In the genomic region with DNA sequence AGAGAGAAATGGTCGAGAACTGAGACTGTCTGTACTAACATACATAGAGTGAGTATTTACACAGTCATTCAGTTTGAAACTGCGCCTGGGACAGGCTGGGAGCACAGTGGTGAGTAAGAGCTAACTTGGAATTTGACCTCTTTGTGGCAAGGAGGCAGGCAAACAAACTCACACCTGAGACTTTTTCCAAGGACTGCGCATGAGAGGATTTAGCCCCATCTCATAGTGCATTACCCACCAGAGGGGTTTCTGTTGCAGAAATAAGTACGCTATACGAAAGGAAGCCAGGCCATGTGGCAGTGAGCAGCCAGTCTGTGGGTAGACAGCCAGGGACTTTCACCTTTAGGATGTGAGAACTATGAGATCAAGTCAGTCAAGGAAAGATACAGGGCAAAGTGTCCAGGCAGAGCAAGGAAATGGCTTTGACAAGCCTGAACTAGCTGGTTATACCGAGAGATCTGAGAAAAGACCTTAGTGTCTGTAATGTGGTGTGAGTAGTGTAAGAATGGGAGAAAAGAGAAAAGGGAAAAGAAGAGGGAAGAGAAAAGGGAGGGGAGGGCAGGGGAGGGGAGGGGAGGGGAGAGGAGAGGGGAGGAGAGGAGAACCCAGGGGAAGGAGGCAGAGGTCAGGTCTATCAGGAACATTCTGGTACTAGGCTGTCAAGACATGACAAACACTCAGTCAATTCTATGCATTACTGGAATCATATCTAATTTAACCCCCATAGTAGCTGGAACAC, we compare ENCODE assay signal across 14 mouse cellular contexts. TPM values are rescaled to one million over a fixed set of nuclear protein-coding genes. Genes with fewer than 3 reads are reported as not detected.
DNase-seq lines count a peak whose midpoint lies in the region; ATAC-seq and TF ChIP-seq lines count a peak whose summit lies in the region.
"Had no signal": no experiment of that assay in that cellular context is flagged by ENCODE, and none has a peak within 500 bp of the region (broad histone marks: within the 10 kb centered on the region; RNA-seq: fewer than 3 reads in every experiment).

No protein-coding gene starts in this region.

- no peaks in the 10 kb centered on the region for H3K9me3 ChIP-seq in kidney, embryonic 16.5 days (ENCODE audit: low read length)
- no peaks in the 10 kb centered on the region for H3K9me3 ChIP-seq in intestine, postnatal 0 days (ENCODE audit: control insufficient read depth)
- no peaks in the 10 kb centered on the region for H3K9me3 ChIP-seq in lung, embryonic 14.5 days (ENCODE audit: low read depth, low read length)
- no peaks in the 10 kb centered on the region for H3K9me3 ChIP-seq in stomach, embryonic 15.5 days
- no peaks in the 10 kb centered on the region for H3K9me3 ChIP-seq in forebrain, embryonic 13.5 days (replicated peaks)
- H3K9me3 ChIP-seq: limb, embryonic 15.5 days; midbrain, embryonic 12.5 days had no signal

- H3K27me3 ChIP-seq in kidney, adult 2 months (replicated peaks; ENCODE audit: control insufficient read depth, insufficient read depth, low read length): no peaks in the 10 kb centered on the region
- H3K27me3 ChIP-seq in kidney, embryonic 16.5 days (ENCODE audit: insufficient read depth, low read length): no peaks in the 10 kb centered on the region
- no peaks in the 10 kb centered on the region for H3K27me3 ChIP-seq in intestine, postnatal 0 days (replicated peaks; ENCODE audit: control insufficient read depth, insufficient read depth, low read length)
- no peaks in the 10 kb centered on the region for H3K27me3 ChIP-seq in lung, embryonic 14.5 days (ENCODE audit: insufficient read depth, low read length)
- H3K27me3 ChIP-seq in stomach, embryonic 15.5 days (replicated peaks): no peaks in the 10 kb centered on the region
- no peaks in the 10 kb centered on the region for H3K27me3 ChIP-seq in forebrain, embryonic 13.5 days
- H3K27me3 ChIP-seq: limb, embryonic 15.5 days; midbrain, embryonic 12.5 days had no signal

- no peak overlapping the region for H3K9ac ChIP-seq in kidney, embryonic 16.5 days (replicated peaks; ENCODE audit: low read length)
- H3K9ac ChIP-seq in intestine, postnatal 0 days (ENCODE audit: low read depth, low read length): no peak overlapping the region
- H3K9ac ChIP-seq in lung, embryonic 14.5 days: no peak overlapping the region
- no peak overlapping the region for H3K9ac ChIP-seq in stomach, embryonic 15.5 days
- H3K9ac ChIP-seq in forebrain, embryonic 13.5 days: no peak overlapping the region
- H3K9ac ChIP-seq: limb, embryonic 15.5 days; midbrain, embryonic 12.5 days had no signal

- no peak for ATAC-seq in kidney, embryonic 16.5 days (ENCODE audit: low FRiP score, low TSS enrichment)
- peak; percentile 98 for ATAC-seq in intestine, postnatal 0 days
- peak; percentile 92 for ATAC-seq in lung, embryonic 14.5 days (ENCODE audit: insufficient read depth)
- peak; percentile 91 for ATAC-seq in stomach, embryonic 15.5 days (ENCODE audit: insufficient read depth, low FRiP score, low read depth)
- ATAC-seq in forebrain, embryonic 13.5 days: no peak
- ATAC-seq: activated CD4-positive, CD25-positive, alpha-beta regulatory T cell, adult 4 months had no signal

- H3K4me3 ChIP-seq in kidney, adult 2 months (ENCODE audit: insufficient read depth, low read depth, low read length): no peak overlapping the region
- no peak overlapping the region for H3K4me3 ChIP-seq in kidney, embryonic 16.5 days (ENCODE audit: low read length)
- H3K4me3 ChIP-seq in intestine, postnatal 0 days (ENCODE audit: low read depth, low read length): no peak overlapping the region
- H3K4me3 ChIP-seq in lung, embryonic 14.5 days (ENCODE audit: low read depth, low read length): no peak overlapping the region
- H3K4me3 ChIP-seq in stomach, embryonic 15.5 days (replicated peaks): no peak overlapping the region
- no peak overlapping the region for H3K4me3 ChIP-seq in forebrain, embryonic 13.5 days
- no peak overlapping the region for H3K4me3 ChIP-seq in left cerebral cortex, adult 2 months
- H3K4me3 ChIP-seq: heart, adult 2 months; limb, embryonic 15.5 days; midbrain, embryonic 12.5 days had no signal

- no peak overlapping the region for H3K4me2 ChIP-seq in kidney, embryonic 16.5 days (replicated peaks; ENCODE audit: low read depth, low read length)
- H3K4me2 ChIP-seq in intestine, postnatal 0 days (replicated peaks; ENCODE audit: low read depth): peak overlapping the region; percentile 24; the same call in 1 of the 2 replicates
- no peak overlapping the region for H3K4me2 ChIP-seq in lung, embryonic 14.5 days
- peak overlapping the region; percentile 16; the same call in 1 of the 2 replicates for H3K4me2 ChIP-seq in stomach, embryonic 15.5 days
- H3K4me2 ChIP-seq in forebrain, embryonic 13.5 days: no peak overlapping the region
- H3K4me2 ChIP-seq: limb, embryonic 15.5 days; midbrain, embryonic 12.5 days had no signal

- DNase-seq in kidney, adult 2 months: peak; percentile 33
- DNase-seq in lung, embryonic 14.5 days: peak; percentile 63
- DNase-seq in B cell, adult 2 months: no peak
- no peak for DNase-seq in left cerebral cortex, adult 2 months (ENCODE audit: extremely low spot score in 1 of 2, low spot score in 2 of 2)
- DNase-seq: cerebellum, adult 9-10 months; heart, adult 2 months had no signal

- no peak for TF ChIP-seq POLR2A in kidney, adult 2 months (IDR thresholded peaks at IDR 0.05; ENCODE audit: low read depth, low read length)

- H3K4me1 ChIP-seq in kidney, adult 2 months (ENCODE audit: control insufficient read depth, insufficient read depth, low read length): no peaks in the 10 kb centered on the region
- H3K4me1 ChIP-seq in kidney, embryonic 16.5 days (ENCODE audit: insufficient read depth, low read length): no peaks in the 10 kb centered on the region
- no peaks in the 10 kb centered on the region for H3K4me1 ChIP-seq in intestine, postnatal 0 days (replicated peaks; ENCODE audit: control insufficient read depth, insufficient read depth, low read length)
- no peaks in the 10 kb centered on the region for H3K4me1 ChIP-seq in lung, embryonic 14.5 days (ENCODE audit: insufficient read depth)
- H3K4me1 ChIP-seq in stomach, embryonic 15.5 days: no peaks in the 10 kb centered on the region
- H3K4me1 ChIP-seq in forebrain, embryonic 13.5 days: no peaks in the 10 kb centered on the region
- H3K4me1 ChIP-seq: limb, embryonic 15.5 days; midbrain, embryonic 12.5 days had no signal

- 62% methylated on average over 6 of the region's 6 CpGs for WGBS in kidney, adult 2 months
- WGBS in kidney, embryonic 16.5 days: 86% methylated on average over 6 of the region's 6 CpGs
- WGBS in intestine, postnatal 0 days: 36% methylated on average over 6 of the region's 6 CpGs
- WGBS in lung, embryonic 14.5 days: 54% methylated on average over 6 of the region's 6 CpGs
- WGBS in stomach, embryonic 15.5 days: 64% methylated on average over 6 of the region's 6 CpGs
- WGBS in forebrain, embryonic 13.5 days: 72% methylated on average over 6 of the region's 6 CpGs

- TF ChIP-seq CTCF in kidney, adult 2 months (conservative IDR thresholded peaks at IDR 0.05; ENCODE audit: insufficient read depth, insufficient read length, low read depth, low read length): no peak
- no peak for TF ChIP-seq CTCF in intestine, postnatal 0 days (IDR thresholded peaks at IDR 0.05; ENCODE audit: low read depth)
- no peak for TF ChIP-seq CTCF in lung, embryonic 14.5 days (IDR thresholded peaks at IDR 0.05; ENCODE audit: low read depth)
- TF ChIP-seq CTCF in left cerebral cortex, adult 2 months (IDR thresholded peaks at IDR 0.05): no peak

- H3K27ac ChIP-seq in kidney, adult 2 months (ENCODE audit: insufficient read depth, low read depth, low read length): no peak overlapping the region
- no peak overlapping the region for H3K27ac ChIP-seq in kidney, embryonic 16.5 days (ENCODE audit: low read length)
- peak overlapping the region; percentile 58 for H3K27ac ChIP-seq in intestine, postnatal 0 days (ENCODE audit: low read depth, low read length)
- H3K27ac ChIP-seq in lung, embryonic 14.5 days (ENCODE audit: low read depth): peak overlapping the region; percentile 63; the same call in 1 of the 2 replicates
- H3K27ac ChIP-seq in stomach, embryonic 15.5 days: peak overlapping the region; percentile 77
- H3K27ac ChIP-seq in forebrain, embryonic 13.5 days: no peak overlapping the region
- no peak overlapping the region for H3K27ac ChIP-seq in left cerebral cortex, adult 2 months
- H3K27ac ChIP-seq: heart, adult 2 months; limb, embryonic 15.5 days; midbrain, embryonic 12.5 days had no signal

- H3K36me3 ChIP-seq in kidney, adult 2 months (ENCODE audit: control insufficient read depth, insufficient read depth, low read length): no peaks in the 10 kb centered on the region
- H3K36me3 ChIP-seq in kidney, embryonic 16.5 days (ENCODE audit: insufficient read depth, low read length): no peaks in the 10 kb centered on the region
- no peaks in the 10 kb centered on the region for H3K36me3 ChIP-seq in intestine, postnatal 0 days (ENCODE audit: control insufficient read depth, insufficient read depth)
- H3K36me3 ChIP-seq in lung, embryonic 14.5 days (ENCODE audit: insufficient read depth): no peaks in the 10 kb centered on the region
- no peaks in the 10 kb centered on the region for H3K36me3 ChIP-seq in stomach, embryonic 15.5 days
- H3K36me3 ChIP-seq in forebrain, embryonic 13.5 days (ENCODE audit: poor library complexity, severe bottlenecking): no peaks in the 10 kb centered on the region
- H3K36me3 ChIP-seq: limb, embryonic 15.5 days; midbrain, embryonic 12.5 days had no signal

- intact Hi-C loops in left cerebral cortex, adult 2 months (cut with DNase I): no loop called here

RNA-seq across cellular contexts. Expression of a gene that starts 25.1 kb away (rescaled TPM):
- 3.3 and 6.1 TPM in 2 replicates for polyA plus RNA-seq in kidney, adult 2 months (2012; rRNA removed)
- polyA plus RNA-seq in kidney, embryonic 16.5 days (2015; fragmentation: Nextera tagmentation; extraction: Ambion mirVana): 30.4 and 31.8 TPM in 2 replicates
- polyA plus RNA-seq in intestine, postnatal 0 days (2015; fragmentation: Nextera tagmentation; extraction: Ambion mirVana): 11.0 and 11.3 TPM in 2 replicates
- polyA plus RNA-seq in lung, embryonic 14.5 days (2014; fragmentation: Nextera tagmentation; extraction: Ambion mirVana): 35.4 and 40.8 TPM in 2 replicates
- 28.2 and 36.8 TPM in 2 replicates for polyA plus RNA-seq in stomach, embryonic 15.5 days (2015; fragmentation: Nextera tagmentation; extraction: Ambion mirVana)
- 22.6 and 23.3 TPM in 2 replicates for polyA plus RNA-seq in forebrain, embryonic 13.5 days (2015; fragmentation: Nextera tagmentation; extraction: Ambion mirVana)
- total RNA-seq in left cerebral cortex, adult 2 months (2021): 10 to 100 TPM; 65.4 to 72.6 TPM
- total RNA-seq: MEL had no signal

Comparison
In these comparisons a context has a peak if more than half of its experiments do, and no peak if none do; other contexts are left out.
1. DNase-seq: peak in kidney, adult 2 months (single experiment) and lung, embryonic 14.5 days (single experiment); none in B cell, adult 2 months (0 of 2) and left cerebral cortex, adult 2 months (0 of 2).
2. H3K27ac ChIP-seq: peak in intestine, postnatal 0 days (single experiment), lung, embryonic 14.5 days (single experiment) and stomach, embryonic 15.5 days (single experiment); none in kidney, adult 2 months (single experiment), kidney, embryonic 16.5 days (single experiment), forebrain, embryonic 13.5 days (single experiment) and left cerebral cortex, adult 2 months (single experiment).
3. ATAC-seq: peak in intestine, postnatal 0 days (single experiment), lung, embryonic 14.5 days (single experiment) and stomach, embryonic 15.5 days (single experiment); none in kidney, embryonic 16.5 days (single experiment) and forebrain, embryonic 13.5 days (single experiment).
4. H3K4me2 ChIP-seq: peak in intestine, postnatal 0 days (single experiment) and stomach, embryonic 15.5 days (single experiment); none in kidney, embryonic 16.5 days (single experiment), lung, embryonic 14.5 days (single experiment) and forebrain, embryonic 13.5 days (single experiment).